Mouse (Mus musculus) embryonic fibroblast, embryonic 13.5 days (primary cell): ENCODE data around the gene Zfp462.

Source experiments
- CTCF ChIP-seq: IDR thresholded peaks from 2 replicates; pipeline ENCODE4 v1.5.1; 2011; ENCODE audit warnings: mild to moderate bottlenecking, control low read depth, low read length, moderate library complexity, borderline replicate concordance; ENCODE audit not compliant: insufficient read depth
- POLR2A ChIP-seq: IDR thresholded peaks from 2 replicates; pipeline ENCODE4 v1.6.1; 2011; ENCODE audit warnings: low read depth, mild to moderate bottlenecking, control low read depth, low read length, moderate library complexity

GRCm38 (mm10) chr4:55084080-55084688 is 139.3 kb downstream of the Zfp462 start:
- no peak for TF ChIP-seq CTCF
- no peak for TF ChIP-seq POLR2A
